Mouse (Mus musculus) forebrain, embryonic 13.5 days (tissue): ENCODE measurements at regions not wholly inside any gene's neighbourhood (a gene's known extent, or its start where the extent isn't known, plus 50 kb on each side); places are given as distances from the start of the nearest gene placed in this dataset.

ENCODE experiments used
- ATAC-seq: fragments of 200-750 bp; cut with Nextera tagmentation; 2 replicates; pipeline ENCODE4 v1.8.0; 2017
- H3K27ac ChIP-seq: fragments of 300-500 bp; sonication (generic); 2 replicates; pipeline ENCODE4 v1.5.1; 2015; ENCODE audit warnings: inconsistent platforms, mild to moderate bottlenecking, moderate library complexity
- H3K27me3 ChIP-seq: fragments of 300-500 bp; sonication (generic); 2 replicates; pipeline ENCODE4 v1.6.1; 2015; ENCODE audit warnings: mild to moderate bottlenecking, inconsistent platforms
- H3K36me3 ChIP-seq: fragments of 300-500 bp; sonication (generic); 2 replicates; pipeline ENCODE4 v1.6.1; 2015; ENCODE audit warnings: mild to moderate bottlenecking, inconsistent platforms; ENCODE audit not compliant: poor library complexity, severe bottlenecking
- H3K4me1 ChIP-seq: fragments of 300-500 bp; sonication (generic); 2 replicates; pipeline ENCODE4 v1.6.1; 2015; ENCODE audit warnings: inconsistent platforms
- H3K4me2 ChIP-seq: fragments of 300-500 bp; sonication (generic); 2 replicates; pipeline ENCODE4 v1.6.1; 2015; ENCODE audit warnings: inconsistent platforms, mild to moderate bottlenecking, moderate library complexity
- H3K4me3 ChIP-seq: fragments of 300-500 bp; sonication (generic); 2 replicates; pipeline ENCODE4 v1.5.1; 2015; ENCODE audit warnings: mild to moderate bottlenecking, inconsistent platforms
- H3K9ac ChIP-seq: fragments of 300-500 bp; sonication (generic); 2 replicates; pipeline ENCODE4 v1.6.1; 2015; ENCODE audit warnings: mild to moderate bottlenecking, inconsistent platforms
- H3K9me3 ChIP-seq: fragments of 300-500 bp; sonication (generic); replicated peaks from 2 replicates; pipeline ENCODE4 v1.6.1; 2016; ENCODE audit warnings: inconsistent platforms
- WGBS: fragments of 180-500 bp; shearing (Covaris S2); methylation state at CpG from one replicate; pipeline ENCODE4 v1.1.7; 2015; 5-methylcytosine and 5-hydroxymethylcytosine counted together

DNA sequence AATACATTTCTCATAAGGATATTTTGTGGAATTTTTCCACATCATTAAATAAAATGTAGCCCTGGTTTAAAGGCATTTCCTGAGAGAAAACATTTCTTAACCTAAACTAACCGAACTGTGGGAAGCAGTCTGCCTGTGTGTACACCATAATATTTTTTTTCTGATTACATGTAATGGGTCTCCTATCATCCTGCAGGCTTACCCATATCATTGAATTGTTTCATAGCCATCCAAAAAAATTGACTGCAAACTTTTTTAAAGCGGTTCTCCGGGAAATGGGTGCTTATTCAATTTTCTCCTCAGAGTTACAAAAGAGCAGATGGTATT lies 81.1 kb upstream of the Efna5 start:
- WGBS = 84% methylated on average over 3 of the region's 3 CpGs
- H3K4me2 ChIP-seq = no peak overlapping the region
- H3K9me3 ChIP-seq = no peaks in the 10 kb centered on the region
- no peak overlapping the region for H3K9ac ChIP-seq
- no peaks in the 10 kb centered on the region for H3K4me1 ChIP-seq
- no peaks in the 10 kb centered on the region for H3K36me3 ChIP-seq
- no peaks in the 10 kb centered on the region for H3K27me3 ChIP-seq
- H3K4me3 ChIP-seq = no peak overlapping the region
- no peak for ATAC-seq
- H3K27ac ChIP-seq = no peak overlapping the region

DNA sequence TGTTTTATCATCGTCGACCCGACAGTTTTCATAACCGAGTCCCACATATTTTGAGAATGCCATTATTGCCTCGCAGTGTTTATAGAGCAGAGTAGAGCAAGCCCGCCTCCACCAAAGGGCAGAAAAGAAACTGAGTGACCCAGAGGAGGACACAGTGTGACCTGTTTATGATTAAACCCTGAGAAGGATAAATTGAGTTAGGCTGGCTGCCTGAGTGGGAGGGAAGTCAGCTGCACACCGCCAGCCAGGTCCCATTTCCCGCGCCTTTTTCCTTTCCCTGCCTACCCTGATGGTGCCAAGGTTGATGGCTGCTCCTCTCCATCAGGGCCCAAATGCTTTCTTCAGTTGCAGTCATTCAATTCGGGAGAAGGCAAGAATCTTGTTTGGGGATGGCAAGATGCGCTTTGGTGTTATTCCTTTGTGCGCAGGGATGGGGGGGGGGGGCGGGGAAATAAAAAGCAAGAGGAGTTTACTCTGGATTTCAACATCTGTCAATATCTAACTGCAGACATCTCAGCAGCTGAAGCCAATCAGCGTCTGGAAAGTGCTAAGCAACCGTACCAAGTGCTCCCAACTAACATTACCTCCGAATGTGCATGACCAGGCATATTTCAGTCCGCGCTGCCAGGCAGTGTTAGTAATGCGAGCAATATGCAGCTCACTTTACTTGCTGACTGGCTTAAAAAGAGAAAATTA lies 80.6 kb upstream of the Efna5 start:
- no peak overlapping the region for H3K27ac ChIP-seq
- no peak overlapping the region for H3K4me3 ChIP-seq
- no peaks in the 10 kb centered on the region for H3K27me3 ChIP-seq
- H3K4me1 ChIP-seq = no peaks in the 10 kb centered on the region
- H3K9ac ChIP-seq = no peak overlapping the region
- ATAC-seq = no peak
- 90% methylated on average over 19 of the region's 19 CpGs for WGBS
- no peaks in the 10 kb centered on the region for H3K9me3 ChIP-seq
- no peaks in the 10 kb centered on the region for H3K36me3 ChIP-seq
- no peak overlapping the region for H3K4me2 ChIP-seq

DNA sequence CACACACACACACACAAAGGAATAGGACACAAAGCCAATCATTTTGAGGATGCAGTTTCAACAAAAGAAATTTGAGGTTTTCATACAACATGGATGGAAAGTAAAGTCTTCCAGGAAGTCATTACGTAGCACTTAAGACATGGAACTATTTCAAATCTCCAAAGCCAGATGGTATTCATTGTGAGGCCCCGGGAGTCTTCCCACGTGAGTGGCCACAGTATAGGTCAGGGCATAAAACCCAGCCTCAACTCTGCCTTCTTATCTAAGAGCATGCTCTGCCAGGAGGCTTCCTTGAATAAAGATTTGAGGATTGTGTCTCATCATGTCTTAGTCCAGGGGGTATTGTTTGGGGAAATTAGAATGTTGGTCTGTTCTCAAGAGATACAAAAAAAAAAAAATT lies 78.0 kb upstream of the Efna5 start:
- Histone ChIP-seq H3K4me1 (no peaks in the 10 kb centered on the region), H3K4me3 (no peak overlapping the region), H3K9me3 (no peaks in the 10 kb centered on the region), H3K4me2 (no peak overlapping the region), H3K27me3 (no peaks in the 10 kb centered on the region), H3K36me3 (no peaks in the 10 kb centered on the region), H3K27ac (no peak overlapping the region), H3K9ac (no peak overlapping the region)
- 75% methylated on average over 3 of the region's 3 CpGs for WGBS
- no peak for ATAC-seq

DNA sequence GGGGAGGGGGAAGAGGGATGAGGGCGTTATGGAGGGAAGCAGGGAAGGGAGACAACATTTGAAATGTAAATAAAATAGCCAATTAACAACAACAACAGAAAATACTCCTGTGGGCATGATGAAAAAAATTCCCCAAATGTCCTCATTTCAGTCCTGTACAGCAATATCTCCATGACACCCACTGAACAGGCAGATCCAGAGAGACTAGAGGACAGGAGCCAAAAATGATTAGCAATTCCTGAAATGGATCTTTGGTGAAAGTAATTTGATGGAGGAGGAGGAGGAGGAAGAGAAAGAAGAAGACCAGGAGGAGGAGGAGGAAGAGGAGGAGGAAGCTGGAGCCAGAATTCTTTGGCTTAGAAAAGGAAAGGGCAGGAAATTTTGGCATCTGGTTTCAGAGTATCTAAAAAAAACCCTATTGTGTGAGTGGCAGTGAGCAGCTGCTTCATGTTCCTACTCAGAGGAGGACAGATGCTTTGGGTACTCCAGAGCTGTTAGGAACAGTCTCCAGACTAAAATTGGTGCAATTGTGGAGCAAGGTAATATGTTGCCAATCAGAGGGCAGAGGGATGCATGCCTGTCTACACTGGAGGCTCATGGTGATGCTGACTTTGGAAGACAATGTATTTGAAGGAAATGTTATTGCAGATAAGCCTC lies 66.5 kb upstream of the Efna5 start:
- whole genome bisulfite sequencing = 58% methylated on average over 1 of the region's 1 CpGs
- Histone ChIP-seq H3K4me2 (no peak overlapping the region), H3K36me3 (no peaks in the 10 kb centered on the region), H3K27ac (no peak overlapping the region), H3K9me3 (no peaks in the 10 kb centered on the region), H3K4me3 (no peak overlapping the region), H3K4me1 (no peaks in the 10 kb centered on the region), H3K27me3 (no peaks in the 10 kb centered on the region), H3K9ac (no peak overlapping the region)
- no peak for ATAC-seq

DNA sequence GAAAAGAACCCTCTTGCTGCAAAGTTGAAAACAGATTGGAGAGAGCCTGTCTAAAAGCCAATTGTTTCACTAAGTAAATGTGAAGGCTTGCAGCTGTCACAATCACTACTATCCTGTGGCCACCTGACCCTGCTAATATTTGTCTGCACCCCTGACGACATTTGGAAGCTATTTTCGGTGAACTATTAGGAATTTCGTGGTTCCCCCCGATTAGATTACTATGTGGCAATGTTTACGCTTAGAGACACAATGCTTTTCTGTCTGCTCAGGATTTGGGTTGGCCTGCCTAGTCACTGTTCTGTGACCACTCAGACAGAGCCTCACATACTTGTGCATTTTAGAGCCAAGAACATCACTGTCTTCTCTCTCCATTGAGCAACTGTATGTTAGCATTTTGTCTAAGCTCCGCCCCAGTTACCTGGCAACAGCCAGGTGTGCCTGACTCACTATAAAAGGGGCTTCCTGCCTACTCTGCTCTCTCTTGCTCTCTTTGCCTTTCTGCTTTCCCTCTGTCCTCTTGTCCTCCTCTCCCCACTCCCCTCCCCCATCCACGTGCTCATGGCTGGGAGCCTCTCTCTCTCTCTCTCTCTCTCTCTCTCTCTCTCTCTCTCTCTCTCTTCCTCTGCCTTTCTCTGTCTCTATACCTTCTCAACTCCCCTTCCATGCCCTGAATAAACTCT lies 59.6 kb upstream of the Efna5 start:
- H3K4me3 ChIP-seq = no peak overlapping the region

DNA sequence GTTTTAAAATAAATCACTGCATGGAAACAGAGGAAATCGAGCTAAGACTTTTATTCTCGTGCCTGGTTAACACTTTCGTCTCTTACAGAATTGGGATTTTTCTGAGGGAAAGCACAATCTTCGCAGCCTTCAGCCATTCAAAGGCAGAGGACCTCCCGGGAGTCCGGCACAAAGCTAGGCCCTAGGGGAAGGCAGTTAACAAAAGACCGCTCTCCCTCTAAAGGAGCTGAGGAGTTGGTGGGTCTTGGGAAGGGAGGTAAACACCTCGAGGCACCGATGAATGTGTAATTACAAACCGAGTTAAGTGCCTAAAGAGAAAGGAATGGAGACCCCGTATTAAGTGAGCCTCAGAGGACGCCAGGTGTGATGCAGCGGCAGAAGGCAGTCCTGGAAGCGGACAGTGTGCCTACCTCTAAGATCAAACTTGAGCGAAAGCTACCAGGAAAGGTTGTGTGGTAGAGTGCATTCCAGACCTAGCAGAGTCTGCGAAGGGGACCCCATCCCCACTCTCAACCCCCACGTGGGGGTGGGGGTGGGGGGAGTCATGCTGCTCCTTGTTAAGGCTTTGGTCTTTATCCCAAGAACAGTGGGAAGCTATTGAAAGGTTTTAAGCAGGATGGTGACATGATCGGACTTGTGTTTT lies 58.9 kb upstream of the Efna5 start:
- H3K4me1 ChIP-seq = peaks cover 12% of the 10 kb centered on the region
- peak overlapping the region; percentile 50 for H3K4me2 ChIP-seq
- H3K36me3 ChIP-seq = no peaks in the 10 kb centered on the region
- peak; percentile 62; the same call in 1 of the 2 replicates for ATAC-seq
- H3K9me3 ChIP-seq = no peaks in the 10 kb centered on the region
- H3K4me3 ChIP-seq = 0 out of 2 replicates have a peak overlapping the region, but pooled peaks have one; percentile 0
- H3K27me3 ChIP-seq = no peaks in the 10 kb centered on the region
- H3K9ac ChIP-seq = no peak overlapping the region
- H3K27ac ChIP-seq = no peak overlapping the region
- WGBS = 3% methylated on average over 18 of the region's 18 CpGs

More for the DNA sequence above, 59.6 kb upstream of the Efna5 start:
- H3K4me1 ChIP-seq = peaks cover 12% of the 10 kb centered on the region
- H3K27ac ChIP-seq = no peak overlapping the region
- no peak for ATAC-seq
- H3K36me3 ChIP-seq = no peaks in the 10 kb centered on the region
- WGBS = 6% methylated on average over 7 of the region's 7 CpGs
- H3K27me3 ChIP-seq = no peaks in the 10 kb centered on the region
- peak overlapping the region; percentile 50 for H3K4me2 ChIP-seq
- no peaks in the 10 kb centered on the region for H3K9me3 ChIP-seq
- no peak overlapping the region for H3K9ac ChIP-seq

DNA sequence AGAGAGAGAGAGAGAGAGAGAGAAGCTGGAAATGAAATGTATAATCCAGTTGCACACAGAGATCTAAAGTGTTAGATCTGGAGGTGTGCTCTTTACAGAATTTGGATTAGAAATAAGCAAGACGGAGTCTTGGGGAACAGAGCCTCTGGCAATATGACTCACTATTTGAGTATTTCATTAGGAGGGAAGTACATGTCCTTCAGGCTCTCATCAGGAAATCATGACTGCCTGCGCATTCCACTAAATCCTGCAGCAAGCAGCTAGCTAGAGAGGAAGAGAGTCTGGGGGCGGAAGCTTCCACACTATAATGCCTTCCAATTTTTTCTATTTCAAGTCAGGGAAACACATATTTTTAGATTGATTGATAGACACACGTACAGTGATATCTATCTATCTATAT lies 58.1 kb upstream of the Efna5 start:
- Histone ChIP-seq H3K4me2 (no peak overlapping the region), H3K9me3 (no peaks in the 10 kb centered on the region), H3K4me3 (no peak overlapping the region), H3K27ac (no peak overlapping the region), H3K36me3 (no peaks in the 10 kb centered on the region), H3K9ac (no peak overlapping the region), H3K4me1 (peaks cover 12% of the 10 kb centered on the region), H3K27me3 (no peaks in the 10 kb centered on the region)
- WGBS = 53% methylated on average over 4 of the region's 4 CpGs
- ATAC-seq = no peak
